Mouse (Mus musculus): ENCODE results near the gene Ddx6. TPM values are rescaled to one million over a fixed set of nuclear protein-coding genes. Genes with fewer than 3 reads are reported as not detected.

The Ddx6 gene
- polyA plus RNA-seq, 1 experiment: 168 TPM

DNA sequence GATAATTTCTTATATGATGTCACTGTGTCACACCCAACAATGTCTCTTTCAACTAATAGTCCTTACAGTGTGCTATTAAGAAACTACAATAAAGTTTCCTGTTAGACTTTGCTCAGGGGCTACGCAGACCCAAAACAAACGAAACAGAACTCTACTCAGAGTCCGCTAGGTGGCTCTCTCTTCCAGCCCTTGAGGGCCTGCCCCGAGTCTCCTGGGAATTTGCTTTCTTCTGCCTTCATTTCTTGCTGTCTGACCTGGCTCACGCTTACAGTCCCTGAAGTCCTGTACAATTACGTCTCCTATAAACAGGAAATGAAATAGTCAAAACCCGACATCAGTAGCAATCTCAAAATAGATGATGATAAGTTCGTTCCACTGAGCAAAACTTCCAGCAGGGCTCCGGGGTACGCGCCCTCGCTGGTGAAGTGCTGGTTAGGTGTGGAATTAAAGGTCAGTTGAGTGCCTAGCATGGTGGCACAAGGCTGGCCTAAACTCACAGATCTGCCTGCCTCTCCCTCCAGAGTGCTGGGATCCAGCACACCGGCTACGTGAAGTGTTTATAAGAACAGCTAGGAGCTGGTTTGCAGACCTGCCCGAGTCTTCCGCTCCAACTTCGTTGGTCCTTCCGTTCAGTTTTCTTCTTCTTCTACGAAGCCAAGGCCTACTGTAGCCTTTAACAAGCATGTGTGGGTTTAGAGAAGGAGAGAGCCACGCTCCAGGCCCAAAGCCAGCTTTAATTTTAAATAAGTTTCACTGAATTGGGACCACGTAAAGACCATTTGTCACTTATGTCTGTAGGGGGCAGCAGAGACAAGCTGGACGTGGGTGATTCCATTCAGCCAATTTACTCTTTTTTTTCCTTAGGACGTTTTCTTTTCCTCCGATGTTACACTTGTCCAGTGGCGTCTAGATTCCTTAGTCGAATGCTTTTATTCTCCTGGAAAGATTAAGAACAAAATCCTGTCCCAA lies 50.7 kb downstream of the Ddx6 start:
- TF ChIP-seq CTCF (IDR thresholded peaks at IDR 0.05; ENCODE audit: insufficient read depth, low read depth, low read length) (peak; percentile 38), POLR2A (IDR thresholded peaks at IDR 0.05; ENCODE audit: insufficient read depth, low read depth, low read length) (no peak)
- H3K4me1 ChIP-seq (ENCODE audit: control insufficient read depth, insufficient read depth, low read length): peaks cover 5% of the 10 kb centered on the region
- 18% methylated on average over 26 of the region's 26 CpGs for WGBS
- H3K27ac ChIP-seq (ENCODE audit: insufficient read depth, low read depth, low read length): no peak overlapping the region
- no peak overlapping the region; the same call in 1 of the 2 replicates for H3K4me3 ChIP-seq (ENCODE audit: insufficient read depth, low read depth, low read length)

DNA sequence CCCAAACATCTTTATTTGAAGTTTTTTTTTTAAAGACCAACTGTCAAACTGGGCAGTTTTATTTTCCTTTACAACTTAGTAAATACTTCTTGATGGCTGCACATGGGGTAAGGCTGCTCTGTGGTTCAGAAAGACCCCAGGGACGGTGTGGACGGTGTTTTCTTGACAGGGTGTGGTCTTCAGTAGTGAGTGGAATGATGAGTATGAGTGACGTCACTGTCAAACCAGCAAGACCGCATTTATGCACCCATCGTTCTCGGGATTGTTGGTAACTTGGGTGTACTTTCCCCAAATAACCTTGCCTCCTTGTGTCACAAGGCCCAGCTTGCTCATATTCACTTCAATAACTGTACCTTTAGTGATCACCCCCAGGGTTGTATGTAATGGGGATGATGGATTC lies 59.0 kb downstream of the Ddx6 start:
- Histone ChIP-seq H3K4me3 (ENCODE audit: insufficient read depth, low read depth, low read length) (no peak overlapping the region), H3K27ac (ENCODE audit: insufficient read depth, low read depth, low read length) (no peak overlapping the region), H3K4me1 (ENCODE audit: control insufficient read depth, insufficient read depth, low read length) (no peaks in the 10 kb centered on the region)
- TF ChIP-seq POLR2A (IDR thresholded peaks at IDR 0.05; ENCODE audit: insufficient read depth, low read depth, low read length): no peak
- no peak for TF ChIP-seq CTCF (IDR thresholded peaks at IDR 0.05; ENCODE audit: insufficient read depth, low read depth, low read length)
- 91% methylated on average over 6 of the region's 6 CpGs for WGBS

GRCm38 (mm10) chr9:44671416-44671815 lies 66.7 kb downstream of the Ddx6 start:
- no peak overlapping the region for H3K4me3 ChIP-seq (ENCODE audit: insufficient read depth, low read depth, low read length)
- H3K27ac ChIP-seq (ENCODE audit: insufficient read depth, low read depth, low read length): no peak overlapping the region
- 89% methylated on average over 5 of the region's 5 CpGs for WGBS
- H3K4me1 ChIP-seq (ENCODE audit: control insufficient read depth, insufficient read depth, low read length): no peaks in the 10 kb centered on the region
- no peak for TF ChIP-seq POLR2A (IDR thresholded peaks at IDR 0.05; ENCODE audit: insufficient read depth, low read depth, low read length)
- no peak for TF ChIP-seq CTCF (IDR thresholded peaks at IDR 0.05; ENCODE audit: insufficient read depth, low read depth, low read length)

- Histone ChIP-seq H3K27ac (ENCODE audit: insufficient read depth, low read depth, low read length) (no peak overlapping the region), H3K4me3 (ENCODE audit: insufficient read depth, low read depth, low read length) (no peak overlapping the region), H3K4me1 (ENCODE audit: control insufficient read depth, insufficient read depth, low read length) (no peaks in the 10 kb centered on the region)
- 74% methylated on average over 2 of the region's 2 CpGs for WGBS
- TF ChIP-seq CTCF (IDR thresholded peaks at IDR 0.05; ENCODE audit: insufficient read depth, low read depth, low read length) (no peak), POLR2A (IDR thresholded peaks at IDR 0.05; ENCODE audit: insufficient read depth, low read depth, low read length) (no peak)
Observed at GRCm38 (mm10) chr9:44672291-44672865, 67.7 kb downstream of the Ddx6 start.

DNA sequence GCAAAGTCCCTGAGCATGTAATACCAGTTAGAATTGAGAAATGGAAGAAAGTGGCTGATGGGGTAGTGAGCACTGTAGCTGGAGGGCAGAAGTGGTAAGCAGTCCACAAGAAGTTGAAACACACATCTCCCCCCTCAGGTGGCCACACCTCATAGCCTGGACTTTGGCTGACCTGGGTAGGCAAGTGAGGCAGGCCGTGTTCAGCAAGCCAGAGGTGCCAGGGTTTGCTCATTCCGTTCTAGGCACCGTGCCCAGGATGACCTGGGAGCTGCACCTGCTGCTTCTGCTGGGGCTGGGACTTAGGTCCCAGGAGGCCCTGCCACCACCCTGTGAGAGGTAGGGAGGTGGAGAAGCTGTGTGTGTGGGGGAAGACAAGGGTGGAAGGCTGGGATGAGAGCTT lies 68.3 kb downstream of the Ddx6 start, which contains the start of gene Treh:
Treh (plus strand) TSS at position 229 of the 400 bp plus-strand sequence.
- H3K27ac ChIP-seq (ENCODE audit: insufficient read depth, low read depth, low read length): no peak within 1 kb of the TSS
- H3K4me1 ChIP-seq (ENCODE audit: control insufficient read depth, insufficient read depth, low read length): no peaks in the 10 kb centered on the region
- H3K4me3 ChIP-seq (ENCODE audit: insufficient read depth, low read depth, low read length): no peak within 1 kb of the TSS
- 91% methylated on average over 3 of the region's 3 CpGs for WGBS
- TF ChIP-seq POLR2A (IDR thresholded peaks at IDR 0.05; ENCODE audit: insufficient read depth, low read depth, low read length): no peak
- TF ChIP-seq CTCF (IDR thresholded peaks at IDR 0.05; ENCODE audit: insufficient read depth, low read depth, low read length): no peak

- H3K4me3 ChIP-seq (ENCODE audit: insufficient read depth, low read depth, low read length): no peak overlapping the region
Observed at GRCm38 (mm10) chr9:44678288-44678871, 73.7 kb downstream of the Ddx6 start.

DNA sequence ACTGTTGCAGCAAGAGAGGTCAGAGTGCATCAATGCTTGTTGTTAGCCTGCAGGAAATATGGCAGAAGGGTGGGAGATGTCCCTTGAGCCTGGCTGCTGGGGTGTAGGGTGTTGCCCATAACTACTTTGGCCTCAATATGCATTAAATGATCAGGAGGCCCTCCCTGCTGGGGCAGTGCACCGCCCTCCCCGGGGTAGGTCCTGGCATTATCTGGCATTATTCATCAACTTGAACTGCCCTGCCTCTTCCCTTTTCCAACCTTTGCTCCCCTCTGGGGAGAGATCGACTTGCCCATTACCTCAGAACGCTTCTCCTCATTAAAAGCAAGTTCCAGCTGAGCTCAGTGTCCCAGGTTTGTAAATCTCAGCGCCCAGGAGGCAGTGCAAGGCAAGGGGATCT lies 74.9 kb downstream of the Ddx6 start:
- H3K27ac ChIP-seq (ENCODE audit: insufficient read depth, low read depth, low read length): no peak overlapping the region
- H3K4me1 ChIP-seq (ENCODE audit: control insufficient read depth, insufficient read depth, low read length): peaks cover 13% of the 10 kb centered on the region
- H3K4me3 ChIP-seq (ENCODE audit: insufficient read depth, low read depth, low read length): no peak overlapping the region
- no peak for TF ChIP-seq POLR2A (IDR thresholded peaks at IDR 0.05; ENCODE audit: insufficient read depth, low read depth, low read length)
- no peak for TF ChIP-seq CTCF (IDR thresholded peaks at IDR 0.05; ENCODE audit: insufficient read depth, low read depth, low read length)
- WGBS: 70% methylated on average over 5 of the region's 5 CpGs

More at GRCm38 (mm10) chr9:44678288-44678871, 73.7 kb downstream of the Ddx6 start:
- Histone ChIP-seq H3K27ac (ENCODE audit: insufficient read depth, low read depth, low read length) (no peak overlapping the region), H3K4me1 (ENCODE audit: control insufficient read depth, insufficient read depth, low read length) (peaks cover 13% of the 10 kb centered on the region)
- whole genome bisulfite sequencing: 88% methylated on average over 2 of the region's 2 CpGs
- no peak for TF ChIP-seq CTCF (IDR thresholded peaks at IDR 0.05; ENCODE audit: insufficient read depth, low read depth, low read length)
- TF ChIP-seq POLR2A (IDR thresholded peaks at IDR 0.05; ENCODE audit: insufficient read depth, low read depth, low read length): no peak

GRCm38 (mm10) chr9:44683046-44683445 lies 78.4 kb downstream of the Ddx6 start:
- TF ChIP-seq POLR2A (IDR thresholded peaks at IDR 0.05; ENCODE audit: insufficient read depth, low read depth, low read length) (no peak), CTCF (IDR thresholded peaks at IDR 0.05; ENCODE audit: insufficient read depth, low read depth, low read length) (no peak)
- 89% methylated on average over 8 of the region's 8 CpGs for WGBS
- Histone ChIP-seq H3K4me3 (ENCODE audit: insufficient read depth, low read depth, low read length) (no peak overlapping the region), H3K4me1 (ENCODE audit: control insufficient read depth, insufficient read depth, low read length) (peaks cover 31% of the 10 kb centered on the region), H3K27ac (ENCODE audit: insufficient read depth, low read depth, low read length) (no peak overlapping the region)
